Mouse (Mus musculus) G1E (cell line): ENCODE results near the gene Hs6st2.

Source experiments
- CTCF ChIP-seq: IDR thresholded peaks from 2 replicates; pipeline ENCODE4 v1.5.1; 2012; ENCODE audit warnings: low read depth, low read length, inconsistent platforms, mixed read lengths
- GATA1 ChIP-seq: IDR thresholded peaks from 2 replicates; pipeline ENCODE4 v1.6.1; 2012; ENCODE audit warnings: borderline replicate concordance, low read length, inconsistent platforms, mixed read lengths
- TAL1 ChIP-seq: conservative IDR thresholded peaks from 2 replicates; pipeline ENCODE4 v1.6.1; 2012; ENCODE audit warnings: low read depth, low read length, inconsistent platforms, mixed read lengths

- TF ChIP-seq GATA1 (no peak), CTCF (no peak), TAL1 (no peak)
These were observed 332.0 kb downstream of the Hs6st2 start for GRCm38 (mm10) chrX:51349682-51350081.
